Mouse (Mus musculus) cortical plate, adult 2 months (tissue): ENCODE data around the gene Emilin3. TPM values are rescaled to one million over a fixed set of nuclear protein-coding genes. Genes with fewer than 3 reads are reported as not detected.

Experiments
- H3K27ac ChIP-seq: fragments of 200-500 bp; 2 replicates; pipeline ENCODE4 v1.5.1; 2012; ENCODE audit warnings: low read length, control low read depth, inconsistent platforms; ENCODE audit not compliant: insufficient read depth
- H3K4me1 ChIP-seq: fragments of 200-500 bp; 2 replicates; pipeline ENCODE4 v1.6.1; 2011; ENCODE audit warnings: low read length; ENCODE audit not compliant: control insufficient read depth, insufficient read depth
- H3K4me3 ChIP-seq: fragments of 200-500 bp; 2 replicates; pipeline ENCODE4 v1.5.1; 2011; ENCODE audit warnings: mild to moderate bottlenecking, low read length, control low read depth; ENCODE audit not compliant: insufficient read depth
- CTCF ChIP-seq: fragments of 200-500 bp; IDR thresholded peaks from 2 replicates; pipeline ENCODE4 v1.5.1; 2011; ENCODE audit warnings: mild to moderate bottlenecking, control low read depth, low read length; ENCODE audit not compliant: insufficient read depth; ENCODE audit errors: extremely low read depth
- POLR2A ChIP-seq: fragments of 200-500 bp; IDR thresholded peaks from 2 replicates; pipeline ENCODE4 v1.6.1; 2011; ENCODE audit warnings: mild to moderate bottlenecking, low read length, control low read depth; ENCODE audit not compliant: insufficient read depth; ENCODE audit errors: extremely low read depth
- polyA plus RNA-seq: library from polyadenylated mRNA; depleted of rRNA; stranded (reverse); fragments of >200 nt; gene quantifications from 2 replicates; pipeline ENCODE4 v1.2.3, GENCODE M21; 2012; rRNA removed

Gene Emilin3
- polyA plus RNA-seq, 1 experiment = 0.10 TPM

GRCm38 (mm10) chr2:160864112-160864511 is 48.0 kb downstream of the Emilin3 start:
- Histone ChIP-seq H3K4me1 (no peaks in the 10 kb centered on the region; the same call in 1 of the 2 replicates), H3K4me3 (no peak overlapping the region), H3K27ac (no peak overlapping the region)
- no peak for TF ChIP-seq POLR2A
- TF ChIP-seq CTCF = no peak

DNA sequence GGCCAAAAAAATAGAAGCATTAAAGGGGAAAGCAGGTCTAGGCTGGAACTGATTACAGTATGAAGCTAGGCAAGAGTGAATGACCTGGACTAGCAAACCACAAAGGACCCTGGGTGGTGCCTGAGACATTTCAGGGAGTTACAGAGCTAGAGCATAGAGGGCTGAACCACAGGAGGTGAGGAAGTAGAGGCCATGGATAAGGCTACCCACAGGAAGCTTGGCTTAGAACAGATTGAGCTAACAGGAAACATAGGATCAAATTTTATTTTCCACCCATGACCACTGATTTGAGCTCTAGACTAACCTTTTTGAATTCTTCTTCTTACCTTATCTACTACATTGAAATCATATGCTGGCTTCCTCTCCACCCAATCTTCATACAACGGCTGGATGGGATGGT is 51.8 kb downstream of the Emilin3 start:
- no peak for TF ChIP-seq POLR2A
- no peak for TF ChIP-seq CTCF
- Histone ChIP-seq H3K4me3 (no peak overlapping the region), H3K27ac (peak overlapping the region; percentile 31; the same call in 1 of the 2 replicates), H3K4me1 (no peaks in the 10 kb centered on the region; the same call in 1 of the 2 replicates)

Other genes starting within 250 kb of the Emilin3 start
- gene Plcg1, start 181.0 kb downstream of the Emilin3 start, polyA plus RNA-seq = 78.5 and 94.8 TPM in 2 replicates
- 19.8 and 22.3 TPM in 2 replicates for gene Zhx3, start 39.3 kb downstream of the Emilin3 start, polyA plus RNA-seq
- 1.1 and 1.3 TPM in 2 replicates for gene Lpin3, start 31.7 kb downstream of the Emilin3 start, polyA plus RNA-seq
- gene Chd6, start 196.7 kb upstream of the Emilin3 start, polyA plus RNA-seq = 25.5 and 26.7 TPM in 2 replicates